Mouse (Mus musculus) lung, postnatal 4 days (tissue): ENCODE data around the gene Cdc14b.

Experiments used
- DNase-seq, 2 experiments: peaks; one replicate each; pipeline ENCODE4 v3.0.0; 2021

Gene Cdc14b

GRCm38 (mm10) chr13:64274879-64275753 is at the start of gene Cdc14b:
Cdc14b (minus strand) TSS chr13:64275290.
- DNase-seq: peak; percentile 70 to 76

DNA sequence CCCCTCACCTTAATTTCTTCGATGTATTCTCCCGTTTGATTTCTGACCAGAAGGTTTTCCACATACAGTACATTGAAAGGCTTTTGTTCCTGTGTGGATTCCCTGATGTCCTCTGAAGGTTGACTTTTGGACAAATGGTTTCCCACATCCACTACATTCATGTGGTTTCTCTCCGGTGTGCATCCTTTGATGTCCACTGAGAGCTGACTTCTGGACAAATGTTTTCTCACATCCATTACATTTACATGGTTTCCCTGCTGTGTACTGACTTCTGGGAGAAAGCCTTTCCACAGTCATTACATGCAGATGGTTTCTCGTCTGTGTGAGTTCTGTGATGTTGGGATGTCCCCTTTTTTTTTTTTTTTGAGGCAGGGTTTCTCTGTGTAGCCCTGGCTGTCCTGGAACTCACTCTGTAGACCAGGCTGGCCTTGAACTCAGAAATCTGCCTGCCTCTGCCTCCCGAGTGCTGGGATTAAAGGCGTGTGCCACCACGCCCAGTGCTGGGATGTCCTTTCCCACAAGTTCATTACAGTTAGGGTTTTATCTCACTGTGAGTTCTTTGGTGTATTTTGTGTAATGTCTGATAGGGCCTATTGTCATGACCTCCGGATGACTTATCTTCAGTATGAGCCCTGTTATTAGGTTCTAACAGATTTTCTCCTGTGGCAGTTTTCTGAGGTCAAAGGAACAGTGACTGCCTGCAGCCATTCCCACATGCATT is 47.6 kb upstream of the Cdc14b start:
- no peak for DNase-seq

- no peak for DNase-seq
Observed at GRCm38 (mm10) chr13:64320334-64320733, 45.2 kb upstream of the Cdc14b start.

DNA sequence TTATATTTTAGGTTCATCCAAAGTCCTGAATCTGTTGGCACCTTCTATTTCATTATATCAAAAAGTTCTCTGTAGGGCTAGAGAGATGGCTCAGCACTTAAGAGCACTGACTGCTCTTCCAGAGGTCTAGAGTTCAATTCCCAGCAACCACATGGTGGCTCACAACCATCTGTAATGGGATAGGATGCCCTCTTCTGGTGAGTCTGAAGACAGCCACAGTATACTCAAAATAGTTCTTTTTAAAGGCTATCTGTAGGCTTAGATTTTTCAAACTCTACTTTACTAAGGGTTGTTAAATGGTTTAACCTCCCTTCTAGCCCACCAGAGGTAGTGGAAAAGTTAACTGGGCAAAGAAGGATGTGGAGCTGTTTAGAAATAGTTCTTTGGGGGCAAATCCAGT is 44.7 kb upstream of the Cdc14b start:
- no peak for DNase-seq

GRCm38 (mm10) chr13:64318355-64318754 is 43.3 kb upstream of the Cdc14b start:
- DNase-seq: peak; percentile 12 to 28

GRCm38 (mm10) chr13:64315483-64316050 is 40.5 kb upstream of the Cdc14b start:
- DNase-seq: peak in 1 of 2 experiments; percentile 8

GRCm38 (mm10) chr13:64314041-64314440 is 39.0 kb upstream of the Cdc14b start:
- DNase-seq: no peak

- DNase-seq: no peak
Observed at GRCm38 (mm10) chr13:64312916-64313289, 37.8 kb upstream of the Cdc14b start.

DNA sequence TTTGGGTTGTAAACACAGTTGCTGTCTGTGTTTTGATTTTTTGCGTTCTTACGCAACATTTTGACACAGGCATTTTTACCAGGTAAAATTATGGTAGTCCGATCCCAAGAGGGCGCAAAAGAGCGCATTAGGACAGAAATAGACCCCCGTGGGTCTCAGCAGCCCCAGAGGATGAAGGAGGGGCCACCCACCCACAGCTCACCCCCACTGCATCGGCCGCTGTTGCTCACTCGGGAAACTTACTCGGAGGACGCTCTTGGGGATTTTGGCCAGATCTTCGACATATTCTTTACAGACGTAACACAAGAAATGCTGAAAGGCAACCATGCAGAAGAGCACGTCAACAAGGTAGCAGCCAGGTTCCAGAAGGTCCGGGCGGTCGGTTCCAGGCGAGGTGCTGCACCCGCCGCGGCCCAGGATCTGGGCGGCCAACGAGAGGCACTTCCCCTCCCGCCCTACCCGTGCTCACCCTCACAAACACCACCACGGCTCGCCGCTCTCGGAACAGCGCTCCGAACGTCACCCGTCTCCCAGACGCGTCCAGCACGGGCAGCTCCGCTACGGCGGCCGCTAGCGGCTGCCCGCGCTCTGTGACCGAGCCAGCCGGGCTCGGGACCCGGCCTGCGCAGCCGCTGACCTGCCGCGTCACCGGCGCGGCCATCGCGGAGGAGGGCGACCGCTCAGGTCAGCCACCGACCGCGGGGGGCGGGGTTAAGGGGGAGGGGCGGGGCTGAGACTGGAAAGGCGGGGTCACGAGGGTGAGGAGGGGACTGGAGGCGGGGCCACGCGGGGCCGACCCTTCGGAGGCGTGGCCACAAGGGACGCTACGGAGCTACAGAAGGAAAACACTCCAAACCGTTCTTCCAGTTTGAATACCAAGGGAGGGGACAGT is 37.2 kb upstream of the Cdc14b start, which contains the start of gene Aaed1:
Gene Aaed1 (minus strand): TSS at position 687 of the 892 bp plus-strand sequence.
- peak; percentile 94 to 95 for DNase-seq

- DNase-seq: no peak
Observed at GRCm38 (mm10) chr13:64311266-64311665, 36.2 kb upstream of the Cdc14b start.

DNA sequence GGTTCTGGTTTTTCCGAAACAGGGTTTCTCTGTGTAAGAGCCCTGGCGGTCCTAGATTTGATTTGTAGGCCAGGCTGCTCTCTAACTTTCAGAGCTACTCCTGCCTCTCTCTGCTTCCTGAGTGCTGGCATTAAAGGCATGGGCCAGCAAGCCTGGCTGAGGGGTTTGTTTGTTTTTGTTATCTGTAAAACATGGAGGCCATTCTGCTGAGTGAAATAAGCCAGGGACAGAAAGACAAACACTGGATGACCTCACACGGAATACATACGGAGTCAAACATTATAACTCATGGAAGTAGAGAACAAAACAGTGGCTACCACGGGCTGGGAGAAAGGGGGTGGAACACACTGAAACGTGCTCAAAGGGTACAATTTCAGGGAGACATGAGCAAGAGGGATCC is 35.5 kb upstream of the Cdc14b start:
- peak; percentile 23 to 38 for DNase-seq

- DNase-seq: no peak
Observed at GRCm38 (mm10) chr13:64309842-64310241, 34.8 kb upstream of the Cdc14b start.

- no peak for DNase-seq
Observed at GRCm38 (mm10) chr13:64309036-64309435, 33.9 kb upstream of the Cdc14b start.

DNA sequence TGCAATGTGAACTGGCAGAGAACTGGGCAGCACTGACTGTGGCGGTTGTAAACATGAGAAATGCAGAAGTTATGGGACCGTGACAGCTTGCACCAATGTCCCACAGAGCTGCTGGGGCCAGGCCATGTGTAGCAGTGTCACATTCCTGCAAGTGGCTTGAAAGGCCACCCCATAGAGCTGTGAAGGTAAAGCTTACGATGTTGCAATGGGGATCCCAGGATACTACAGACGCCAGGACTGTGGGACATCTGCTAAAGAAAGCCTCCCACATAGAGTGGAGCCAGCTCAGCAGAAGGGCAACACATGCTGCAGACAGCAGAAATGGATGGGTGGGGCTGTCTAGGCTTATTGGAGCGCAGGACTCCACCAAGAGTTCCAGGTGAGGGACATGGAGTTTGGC is 32.4 kb upstream of the Cdc14b start:
- no peak for DNase-seq

GRCm38 (mm10) chr13:64306078-64306477 is 31.0 kb upstream of the Cdc14b start:
- DNase-seq: peak; percentile 50 to 62

DNA sequence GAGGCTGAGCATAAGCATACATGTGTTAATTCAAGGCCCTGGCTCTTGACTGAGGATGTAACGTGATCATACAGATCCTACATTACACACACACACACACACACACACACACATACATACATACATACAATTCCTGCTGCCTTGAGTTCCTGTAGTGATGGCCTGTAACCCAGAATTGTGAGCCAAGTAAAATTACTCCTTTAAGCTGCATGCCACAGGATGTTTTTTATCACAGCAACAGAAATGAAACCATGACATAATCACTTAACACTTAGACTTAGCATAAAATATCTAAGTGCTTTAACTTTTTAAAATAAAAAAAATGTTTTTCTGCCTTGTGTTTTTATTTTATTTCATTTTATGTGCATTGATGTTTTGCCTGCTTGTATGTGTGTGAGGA is 24.0 kb upstream of the Cdc14b start:
- no peak for DNase-seq

GRCm38 (mm10) chr13:64286791-64287190 is 11.7 kb upstream of the Cdc14b start:
- DNase-seq: no peak

GRCm38 (mm10) chr13:64286321-64286720 is 11.2 kb upstream of the Cdc14b start:
- DNase-seq: no peak

DNA sequence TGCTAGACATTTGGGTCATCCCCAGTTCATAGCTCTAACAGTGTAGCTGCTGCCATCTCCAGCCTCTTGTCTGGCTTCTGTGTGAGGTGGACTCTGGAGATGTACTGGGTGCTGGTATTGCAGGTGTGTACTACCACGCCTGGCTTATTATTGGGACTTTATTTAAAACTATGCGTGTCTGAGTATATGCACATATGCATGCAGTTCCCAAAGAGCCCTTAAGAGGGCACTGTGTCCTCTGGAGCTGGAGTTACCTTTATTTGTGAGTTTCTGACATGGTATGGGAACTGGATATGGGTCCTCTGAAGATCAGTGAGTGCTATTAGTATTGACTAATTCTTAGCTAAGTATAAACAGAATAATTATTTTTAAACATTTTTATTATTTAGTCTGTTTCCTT is 9.6 kb upstream of the Cdc14b start:
- DNase-seq: no peak

GRCm38 (mm10) chr13:64280940-64281339 is 5.8 kb upstream of the Cdc14b start:
- no peak for DNase-seq

DNA sequence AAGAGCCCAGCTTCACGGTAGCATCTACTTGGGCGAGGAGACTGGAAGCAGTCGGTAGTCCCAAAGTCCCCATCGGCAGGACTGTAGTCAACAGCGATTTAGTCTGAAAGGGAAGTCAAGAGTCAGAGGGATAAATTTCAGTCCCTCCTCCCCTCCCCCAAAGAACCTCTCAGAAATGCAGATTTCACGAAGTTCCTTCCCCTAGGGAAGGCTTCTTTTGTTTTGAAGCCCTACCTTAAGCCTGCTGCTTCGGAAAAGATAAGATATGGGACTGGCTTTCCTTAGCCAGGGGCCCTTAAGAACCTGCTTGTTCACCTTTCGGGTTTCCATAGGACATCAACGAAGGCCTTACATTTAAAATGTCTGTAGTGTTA is 651 bp upstream of the Cdc14b start:
- no peak for DNase-seq
